Mouse (Mus musculus) telencephalon, adult 2 months (tissue): ENCODE results near the gene Ewsr1.
A peak's percentile ranks its signal among the peaks of the same experiment; 100 is the strongest.

Experiments
- DNase-seq: peaks from one replicate; pipeline ENCODE4 v3.0.0-alpha.2; 2011; ENCODE audit warnings: low read depth, low spot score

Gene Ewsr1

GRCm38 (mm10) chr11:5058783-5059182 is 40.3 kb downstream of the Ewsr1 start:
- no peak for DNase-seq

- no peak for DNase-seq
Measured at GRCm38 (mm10) chr11:5057856-5058641, 41.0 kb downstream of the Ewsr1 start, which contains the start of gene Rasl10a. Rasl10a (plus strand) TSS chr11:5058128.

GRCm38 (mm10) chr11:5057541-5057855 is 41.6 kb downstream of the Ewsr1 start:
- no peak for DNase-seq

GRCm38 (mm10) chr11:5057064-5057463 is 42.0 kb downstream of the Ewsr1 start:
- no peak for DNase-seq

DNA sequence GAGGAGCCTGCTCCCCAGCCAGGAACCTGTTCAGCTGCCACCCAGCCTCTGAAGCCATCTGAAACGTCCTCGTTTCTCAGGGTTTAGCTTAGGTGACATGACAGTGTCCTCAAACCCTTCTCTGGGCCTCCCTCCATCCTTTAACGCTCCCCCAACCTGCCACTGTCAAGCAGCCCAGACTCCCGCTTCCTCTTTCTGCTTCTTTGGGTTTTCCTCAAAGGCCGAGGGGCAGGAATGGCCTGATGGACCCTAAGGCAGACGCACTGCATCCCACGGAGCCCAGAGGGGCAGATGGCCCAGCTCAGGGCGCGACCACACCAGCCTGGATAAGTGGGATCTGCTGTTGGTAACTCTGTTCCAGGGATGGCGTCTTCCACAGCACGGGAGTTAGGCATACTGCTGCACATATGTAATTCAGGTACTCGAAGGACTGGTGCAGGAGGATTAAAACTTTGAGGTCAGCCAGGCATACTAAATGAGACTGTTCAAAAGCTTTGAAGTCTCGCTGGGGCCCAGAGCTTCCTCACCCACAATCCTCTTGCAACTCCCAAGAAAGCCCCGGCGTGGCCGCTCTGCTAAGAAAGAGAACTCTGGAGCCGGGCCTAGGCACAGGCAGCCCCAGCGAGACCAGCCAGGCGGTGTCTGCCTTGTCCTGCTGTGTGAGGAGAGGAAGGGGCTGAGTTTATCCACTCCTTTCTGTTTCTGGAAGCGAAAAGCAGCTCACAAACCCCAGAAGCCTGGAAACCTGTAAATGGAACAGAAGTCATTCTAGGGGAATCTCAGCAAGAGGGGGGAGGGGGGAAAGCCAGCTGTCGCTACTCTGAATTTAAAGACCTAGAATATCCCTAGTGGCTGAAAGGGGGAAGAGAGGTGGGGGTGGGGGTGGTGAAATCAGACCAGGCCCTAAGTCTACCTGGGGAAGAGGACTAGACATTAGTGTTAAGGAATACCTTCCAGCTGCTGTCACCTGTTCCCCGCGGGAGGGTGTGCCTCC is 42.8 kb downstream of the Ewsr1 start:
- DNase-seq = no peak

- DNase-seq = no peak
Measured at GRCm38 (mm10) chr11:5054874-5055273, 44.2 kb downstream of the Ewsr1 start.

- no peak for DNase-seq
Measured at GRCm38 (mm10) chr11:5054151-5054550, 44.9 kb downstream of the Ewsr1 start.

GRCm38 (mm10) chr11:5052200-5052854 is 46.7 kb downstream of the Ewsr1 start:
- peak; percentile 92 for DNase-seq

GRCm38 (mm10) chr11:5051629-5052028 is 47.4 kb downstream of the Ewsr1 start:
- no peak for DNase-seq

DNA sequence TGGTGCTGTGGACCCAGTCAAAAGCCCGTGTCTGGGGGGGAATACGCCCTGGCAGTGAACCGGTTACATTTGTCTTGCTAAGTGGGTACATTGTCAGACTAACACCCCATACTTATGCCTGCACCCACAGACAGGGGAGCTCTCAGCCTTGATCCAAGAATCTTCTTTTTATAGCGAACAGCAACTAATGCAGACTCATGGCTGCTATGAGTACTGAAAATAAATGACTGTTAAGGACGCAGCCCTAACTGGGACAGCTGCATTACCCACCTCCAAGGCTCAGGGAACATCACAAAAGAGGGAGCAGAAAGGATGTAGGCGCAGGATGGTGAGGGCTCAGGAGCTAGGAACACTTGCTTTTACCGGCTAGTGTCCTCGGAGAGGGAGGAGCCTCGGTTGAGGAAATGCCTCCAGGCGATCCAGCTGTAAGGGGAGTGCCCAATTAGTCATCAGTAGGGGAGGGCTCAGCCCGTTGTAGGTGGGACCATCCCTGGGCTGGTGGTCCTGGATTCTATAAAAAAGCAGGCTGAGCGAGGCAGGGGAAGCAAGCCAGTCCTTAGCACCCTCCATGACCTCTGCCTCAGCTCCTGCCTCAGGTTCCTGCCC is 52.6 kb downstream of the Ewsr1 start:
- DNase-seq = peak; percentile 78

GRCm38 (mm10) chr11:5042645-5043381 is 56.3 kb downstream of the Ewsr1 start:
- DNase-seq = no peak

DNA sequence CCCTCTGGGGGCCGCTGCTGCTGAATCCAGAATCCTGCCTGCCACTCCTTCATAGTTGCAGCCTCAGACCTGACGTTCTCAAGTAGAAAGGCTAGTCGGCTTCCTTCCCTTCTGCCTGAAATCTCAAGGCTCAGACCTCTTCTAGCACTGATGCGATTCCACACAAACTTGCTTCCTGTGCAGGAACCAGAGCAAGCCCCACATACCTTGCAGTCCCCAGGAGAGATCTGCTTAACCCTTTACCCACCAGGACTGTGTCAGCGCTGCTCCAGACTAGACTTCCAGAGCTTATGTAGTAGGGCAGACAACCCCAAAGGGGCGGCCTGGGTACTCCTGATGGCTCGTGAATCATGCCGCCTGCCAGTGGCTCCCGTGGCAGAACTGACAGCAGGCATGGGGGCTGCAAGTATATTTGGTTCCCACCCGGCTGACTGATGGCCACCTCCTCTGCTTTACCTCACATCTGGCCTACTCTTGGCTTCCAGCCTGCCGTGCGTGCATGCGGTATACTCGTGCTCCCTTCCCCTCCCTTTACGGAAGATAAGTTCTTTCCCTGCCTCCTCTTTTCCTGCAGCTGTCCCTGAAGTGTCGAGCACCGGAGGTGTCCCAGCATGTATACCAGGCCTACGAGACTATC is 57.8 kb downstream of the Ewsr1 start:
- DNase-seq = peak; percentile 72

DNA sequence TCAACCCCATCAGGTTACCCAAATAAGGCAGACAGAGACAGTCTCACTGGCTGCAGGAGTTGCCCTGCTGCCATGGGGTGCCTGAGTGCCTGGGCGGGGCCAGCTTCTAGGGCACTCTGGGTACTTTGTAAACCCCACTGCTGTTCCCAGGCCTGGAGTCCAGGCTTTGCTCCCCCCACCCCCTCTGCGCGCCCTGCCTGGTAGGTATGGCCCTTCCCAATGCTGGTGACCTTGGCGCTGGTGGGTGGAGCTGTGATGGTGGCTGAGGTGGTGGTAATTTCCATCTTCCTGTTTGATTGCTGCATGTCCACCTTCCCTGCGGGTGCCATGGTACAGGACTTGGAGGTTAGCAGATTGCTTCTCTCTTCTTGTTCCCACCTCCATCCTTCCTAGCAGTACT is 58.5 kb downstream of the Ewsr1 start:
- DNase-seq = no peak

DNA sequence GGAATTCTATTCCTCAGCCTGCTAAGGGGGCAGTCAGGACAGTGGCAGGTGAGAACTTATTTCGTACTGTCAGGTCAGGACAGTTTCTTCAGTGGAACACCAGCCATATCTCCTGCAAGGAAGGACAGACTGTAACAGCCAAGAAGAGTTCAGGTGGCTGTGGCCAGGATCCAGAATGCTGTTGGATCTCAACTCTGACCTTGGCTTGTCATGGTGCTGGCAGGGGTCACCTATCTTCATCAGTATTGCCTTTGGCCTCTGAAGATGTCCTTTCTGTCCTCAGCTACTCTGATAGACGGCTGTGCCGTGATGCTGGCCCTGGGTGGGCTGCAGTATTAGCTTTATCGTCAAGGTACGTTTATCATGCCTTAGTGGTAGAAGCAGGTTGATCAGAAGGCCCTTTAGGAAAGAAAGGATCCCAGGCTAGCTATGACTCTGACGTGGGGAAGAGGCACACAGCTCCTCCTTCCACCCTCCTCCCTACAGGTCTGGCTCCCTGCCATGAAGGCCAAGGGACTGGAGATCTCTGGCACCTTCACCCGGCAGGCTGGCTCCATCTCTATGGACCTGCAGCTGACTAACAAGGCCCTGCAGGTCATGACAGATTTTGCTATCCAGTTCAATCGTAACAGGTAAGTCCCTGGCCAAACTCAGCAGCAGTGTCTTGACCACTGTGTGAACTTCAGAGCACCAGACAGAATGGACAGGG is 61.8 kb downstream of the Ewsr1 start:
- no peak for DNase-seq

- peak; percentile 89 for DNase-seq
Measured at GRCm38 (mm10) chr11:5035421-5035820, 63.6 kb downstream of the Ewsr1 start.

- DNase-seq = no peak
Measured at GRCm38 (mm10) chr11:5033136-5033535, 65.9 kb downstream of the Ewsr1 start.

GRCm38 (mm10) chr11:5032706-5033105 is 66.4 kb downstream of the Ewsr1 start:
- DNase-seq = no peak

DNA sequence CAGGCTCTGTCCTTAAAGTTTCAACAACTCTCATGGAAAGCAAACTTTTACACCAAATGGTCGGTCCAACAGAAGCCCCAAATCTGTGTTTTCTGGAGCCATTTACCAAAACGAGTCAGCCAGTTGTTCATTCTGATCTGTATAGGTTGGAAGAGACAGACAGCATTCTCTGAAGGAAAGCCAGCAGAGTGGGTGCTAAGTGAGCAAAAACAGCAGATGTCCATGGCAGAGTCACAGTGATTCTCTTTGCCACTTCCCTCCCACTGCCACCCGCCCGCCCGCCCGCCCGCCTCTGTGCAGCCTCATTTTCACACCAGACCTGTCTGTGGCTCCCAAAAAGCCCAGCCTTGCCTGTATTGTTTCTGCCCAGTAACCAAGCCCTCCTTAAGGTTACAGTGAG is 70.8 kb downstream of the Ewsr1 start:
- peak; percentile 89 for DNase-seq

GRCm38 (mm10) chr11:5025108-5025507 is 74.0 kb downstream of the Ewsr1 start:
- no peak for DNase-seq
